Mouse (Mus musculus): ENCODE data around the gene Gpc6.

GRCm38 (mm10) chr14:117681321-117681921 lies 756.3 kb downstream of the Gpc6 start:
- no peak for TF ChIP-seq CTCF (IDR thresholded peaks at IDR 0.05; ENCODE audit: borderline replicate concordance, insufficient read depth, low read length)
- no peak for TF ChIP-seq POLR2A (IDR thresholded peaks at IDR 0.05; ENCODE audit: low read depth, low read length)
